Mouse (Mus musculus) intestine, postnatal 0 days (tissue): ENCODE measurements around the gene Plekhg5. TPM values are rescaled to one million over a fixed set of nuclear protein-coding genes. Genes with fewer than 3 reads are reported as not detected.

ENCODE experiments used
- ATAC-seq: fragments of 200-750 bp; cut with Nextera tagmentation; 2 replicates; pipeline ENCODE4 v1.8.0; 2017; ENCODE audit warnings: mild to moderate bottlenecking, moderate TSS enrichment, moderate library complexity
- H3K27ac ChIP-seq: fragments of 300-500 bp; sonication (generic); 2 replicates; pipeline ENCODE4 v1.5.1; 2014; ENCODE audit warnings: mild to moderate bottlenecking, low read depth, low read length, moderate library complexity
- H3K27me3 ChIP-seq: fragments of 300-500 bp; sonication (generic); replicated peaks from 2 replicates; pipeline ENCODE4 v1.6.1; 2014; ENCODE audit warnings: low read length, mixed read lengths; ENCODE audit not compliant: control insufficient read depth, insufficient read depth
- H3K36me3 ChIP-seq: fragments of 300-500 bp; sonication (generic); 2 replicates; pipeline ENCODE4 v1.6.1; 2014; ENCODE audit warnings: mild to moderate bottlenecking, moderate library complexity; ENCODE audit not compliant: control insufficient read depth, insufficient read depth
- H3K4me1 ChIP-seq: fragments of 300-500 bp; sonication (generic); replicated peaks from 2 replicates; pipeline ENCODE4 v1.6.1; 2014; ENCODE audit warnings: antibody characterized with exemption, low read length, mixed read lengths; ENCODE audit not compliant: control insufficient read depth, insufficient read depth
- H3K4me2 ChIP-seq: fragments of 300-500 bp; sonication (generic); replicated peaks from 2 replicates; pipeline ENCODE4 v1.6.1; 2014; ENCODE audit warnings: low read depth, mild to moderate bottlenecking, moderate library complexity
- H3K4me3 ChIP-seq: fragments of 300-500 bp; sonication (generic); 2 replicates; pipeline ENCODE4 v1.5.1; 2014; ENCODE audit warnings: low read depth, low read length
- H3K9ac ChIP-seq: fragments of 300-500 bp; sonication (generic); 2 replicates; pipeline ENCODE4 v1.6.1; 2014; ENCODE audit warnings: mild to moderate bottlenecking, low read depth, low read length
- H3K9me3 ChIP-seq: fragments of 300-500 bp; sonication (generic); 2 replicates; pipeline ENCODE4 v1.6.1; 2016; ENCODE audit warnings: mixed run types; ENCODE audit not compliant: control insufficient read depth
- CTCF ChIP-seq: sonication (generic); IDR thresholded peaks from 2 replicates; pipeline ENCODE4 v1.5.1; 2016; ENCODE audit warnings: low read depth, mild to moderate bottlenecking, control low read depth, antibody characterized with exemption, moderate library complexity
- WGBS: fragments of 180-500 bp; shearing (Covaris S2); extraction: QIAGEN DNeasy Blood & Tissue Kit; methylation state at CpG from one replicate; pipeline ENCODE4 v1.1.7; 2014; 5-methylcytosine and 5-hydroxymethylcytosine counted together
- polyA plus RNA-seq: library from polyadenylated mRNA; unstranded; fragments of >200 nt; fragmentation: Nextera tagmentation; extraction: Ambion mirVana; gene quantifications from 2 replicates; pipeline ENCODE4 v1.2.1, GENCODE M21; 2015

Gene Plekhg5
- polyA plus RNA-seq, 1 experiment from 2014 or later, result 14.0 TPM

DNA sequence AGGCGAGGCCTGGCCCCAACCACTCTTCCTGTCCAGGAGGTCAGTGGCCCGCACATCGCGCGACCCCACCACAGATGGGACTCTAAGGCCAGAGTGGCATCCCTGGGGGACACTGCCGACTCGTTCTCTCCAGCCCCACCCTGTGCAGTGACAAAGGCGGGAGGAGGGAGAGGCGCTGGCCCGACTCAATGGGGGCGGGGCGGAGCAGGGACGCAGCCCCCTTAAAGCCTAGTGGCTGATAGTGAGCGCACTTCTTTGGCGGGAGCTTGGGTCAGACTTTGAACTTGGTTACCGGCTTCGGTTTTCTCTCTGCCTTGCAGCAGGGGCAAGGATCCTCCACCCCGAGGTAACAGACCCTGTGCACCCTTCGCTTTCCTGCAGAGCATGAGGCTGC, 87.0 kb downstream of the Plekhg5 start:
- peaks cover 24% of the 10 kb centered on the region for H3K27me3 ChIP-seq
- no peak for TF ChIP-seq CTCF

DNA sequence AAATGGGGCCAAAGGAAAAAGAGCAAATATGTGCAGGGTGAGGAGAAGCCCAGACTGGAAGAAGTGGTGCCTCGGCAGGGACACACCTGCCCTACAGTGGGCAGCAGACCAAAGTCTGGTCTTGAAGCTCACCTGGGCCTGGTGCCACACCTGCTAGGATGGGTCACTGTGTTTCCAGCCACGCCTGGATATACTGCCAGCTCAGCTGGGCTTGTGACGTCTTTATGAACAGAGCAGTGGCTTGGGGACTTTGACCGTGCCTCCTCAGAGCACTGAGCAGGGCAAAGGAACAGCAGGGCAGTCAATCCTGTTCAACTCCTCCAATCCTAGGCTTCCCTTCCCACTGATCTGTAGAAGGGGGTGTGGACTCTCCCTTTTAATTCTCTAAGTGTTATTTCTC, 88.5 kb downstream of the Plekhg5 start:
- 22% methylated on average over 4 of the region's 4 CpGs for WGBS
- H3K36me3 ChIP-seq, result no peaks in the 10 kb centered on the region
- no peaks in the 10 kb centered on the region for H3K9me3 ChIP-seq
- no peak overlapping the region for H3K9ac ChIP-seq
- peak; percentile 92 for ATAC-seq
- H3K4me2 ChIP-seq, result peak overlapping the region; percentile 71
- TF ChIP-seq CTCF, result peak; percentile 46
- H3K4me3 ChIP-seq, result no peak overlapping the region
- peak overlapping the region; percentile 91 for H3K27ac ChIP-seq
- peaks cover 12% of the 10 kb centered on the region for H3K4me1 ChIP-seq
- peaks cover 24% of the 10 kb centered on the region for H3K27me3 ChIP-seq

More for the DNA sequence above, 87.0 kb downstream of the Plekhg5 start:
- peak overlapping the region; percentile 75; the same call in 1 of the 2 replicates for H3K27ac ChIP-seq
- H3K4me2 ChIP-seq, result peak overlapping the region; percentile 71
- ATAC-seq, result 0 out of 2 replicates have a peak, but pooled peaks have one; percentile 6
- peak overlapping the region; percentile 37 for H3K4me3 ChIP-seq
- H3K9me3 ChIP-seq, result no peaks in the 10 kb centered on the region
- H3K36me3 ChIP-seq, result no peaks in the 10 kb centered on the region
- 2% methylated on average over 19 of the region's 19 CpGs for WGBS
- H3K4me1 ChIP-seq, result peaks cover 12% of the 10 kb centered on the region
- H3K9ac ChIP-seq, result no peak overlapping the region

DNA sequence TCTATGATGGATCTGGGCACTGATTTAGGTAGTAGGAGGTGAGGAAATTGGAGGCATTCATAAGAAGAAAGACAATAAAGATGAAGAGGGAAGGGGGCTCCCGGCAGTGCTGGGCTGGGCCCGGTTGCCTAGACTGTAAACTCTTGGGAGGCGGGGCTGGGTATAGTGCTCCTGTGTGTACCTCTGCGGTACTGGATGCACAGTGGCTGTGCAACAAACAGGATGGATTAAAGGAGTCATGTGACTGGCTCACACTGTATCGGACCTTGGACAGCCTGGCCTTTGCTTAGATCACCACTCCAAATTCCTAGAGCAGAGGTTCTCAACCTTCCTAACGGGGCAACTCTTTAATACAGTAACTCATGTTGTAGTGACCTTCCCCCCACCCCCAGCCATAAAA, 89.3 kb downstream of the Plekhg5 start:
- no peak for TF ChIP-seq CTCF
- Histone ChIP-seq H3K9ac (no peak overlapping the region), H3K27ac (peak overlapping the region; percentile 91), H3K4me2 (peak overlapping the region; percentile 30; the same call in 1 of the 2 replicates), H3K36me3 (no peaks in the 10 kb centered on the region), H3K9me3 (no peaks in the 10 kb centered on the region), H3K4me1 (peaks cover 12% of the 10 kb centered on the region), H3K4me3 (no peak overlapping the region), H3K27me3 (peaks cover 24% of the 10 kb centered on the region)
- 42% methylated on average over 6 of the region's 6 CpGs for WGBS
- ATAC-seq, result peak; percentile 51

DNA sequence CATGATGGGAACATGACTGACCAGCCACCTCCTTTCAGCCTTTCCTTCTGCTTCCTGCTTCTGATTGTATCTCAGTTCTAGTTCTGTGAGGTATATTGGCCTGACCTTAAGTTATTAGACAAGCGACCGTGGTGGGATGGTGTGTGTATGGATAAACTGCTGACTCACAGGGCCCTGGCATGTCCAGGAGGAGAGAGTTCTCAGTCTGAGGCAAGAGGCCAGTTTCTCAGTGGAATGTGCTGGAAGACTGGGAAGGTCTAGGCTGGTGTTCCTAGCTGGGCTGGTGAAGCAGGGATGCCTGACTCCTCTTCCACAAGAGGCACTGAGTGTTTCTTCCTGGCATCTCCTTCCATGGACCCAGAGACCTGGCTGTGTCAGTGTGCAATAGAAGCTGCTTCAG, 90.5 kb downstream of the Plekhg5 start:
- Histone ChIP-seq H3K4me3 (no peak overlapping the region), H3K9me3 (no peaks in the 10 kb centered on the region), H3K36me3 (no peaks in the 10 kb centered on the region), H3K9ac (no peak overlapping the region), H3K4me1 (peaks cover 12% of the 10 kb centered on the region), H3K4me2 (no peak overlapping the region), H3K27ac (no peak overlapping the region), H3K27me3 (peaks cover 20% of the 10 kb centered on the region)
- no peak for TF ChIP-seq CTCF
- 53% methylated on average over 2 of the region's 2 CpGs for WGBS
- ATAC-seq, result no peak

Other genes starting within 250 kb of the Plekhg5 start
- gene Camta1, start 210.6 kb upstream of the Plekhg5 start, polyA plus RNA-seq, result 54.1 and 58.8 TPM in 2 replicates
- gene Dnajc11, start 138.8 kb upstream of the Plekhg5 start, polyA plus RNA-seq, result 25.7 and 29.7 TPM in 2 replicates
- gene Thap3, start 83.5 kb upstream of the Plekhg5 start, polyA plus RNA-seq, result 15.4 and 16.6 TPM in 2 replicates
- gene Phf13, start 76.2 kb upstream of the Plekhg5 start, polyA plus RNA-seq, result 10.6 and 11.0 TPM in 2 replicates
- gene Klhl21, start 63.7 kb upstream of the Plekhg5 start, polyA plus RNA-seq, result 5.3 and 5.8 TPM in 2 replicates
- 6.7 and 7.6 TPM in 2 replicates for gene Zbtb48, start 44.8 kb upstream of the Plekhg5 start, polyA plus RNA-seq
- gene Tas1r1, start 33.9 kb upstream of the Plekhg5 start, polyA plus RNA-seq, result 0.08 TPM in 1 of 2 replicates, not detected in the other
- gene Nol9, start 33.2 kb upstream of the Plekhg5 start, polyA plus RNA-seq, result 9.7 and 10.7 TPM in 2 replicates
- 0.82 and 1.2 TPM in 2 replicates for gene Tnfrsf25, start 43.4 kb downstream of the Plekhg5 start, polyA plus RNA-seq
- 260 and 264 TPM in 2 replicates for gene Espn, start 79.9 kb downstream of the Plekhg5 start, polyA plus RNA-seq
- gene Hes2, start 86.4 kb downstream of the Plekhg5 start, polyA plus RNA-seq, result 8.6 and 11.2 TPM in 2 replicates
- 24.1 and 28.7 TPM in 2 replicates for gene Acot7, start 105.6 kb downstream of the Plekhg5 start, polyA plus RNA-seq
- gene Gpr153, start 201.7 kb downstream of the Plekhg5 start, polyA plus RNA-seq, result 2.9 and 3.1 TPM in 2 replicates
- gene Hes3, start 219.2 kb downstream of the Plekhg5 start, polyA plus RNA-seq, result not detected in 2 replicates
- 12.6 and 12.9 TPM in 2 replicates for gene Icmt, start 224.7 kb downstream of the Plekhg5 start, polyA plus RNA-seq
- 0.69 and 0.70 TPM in 2 replicates for gene Rnf207, start 246.5 kb downstream of the Plekhg5 start, polyA plus RNA-seq